Mouse (Mus musculus): Measurements from ENCODE around the gene Gjb2. TPM values are rescaled to one million over a fixed set of nuclear protein-coding genes. Genes with fewer than 3 reads are reported as not detected.

Gjb2 gene
- polyA plus RNA-seq, 1 experiment: 4.7 TPM

- TF ChIP-seq CTCF (IDR thresholded peaks at IDR 0.05; ENCODE audit: extremely low read depth, insufficient read length, insufficient replicate concordance, low read depth, low read length) (no peak), POLR2A (IDR thresholded peaks at IDR 0.05; ENCODE audit: low read depth, low read length) (no peak)
- Histone ChIP-seq H3K4me1 (ENCODE audit: control insufficient read depth, insufficient read depth, insufficient read length, low read length) (no peaks in the 10 kb centered on the region), H3K27ac (ENCODE audit: insufficient read depth, low read depth, low read length) (no peak within 1 kb of the TSS), H3K27me3 (ENCODE audit: control insufficient read depth, insufficient read depth, low read length) (no peaks in the 10 kb centered on the region), H3K36me3 (ENCODE audit: control insufficient read depth, insufficient read depth, low read length) (no peaks in the 10 kb centered on the region), H3K4me3 (ENCODE audit: low read depth, low read length) (no peak within 1 kb of the TSS)
- WGBS: 53% methylated on average over 13 of the region's 13 CpGs
Observed at GRCm38 (mm10) chr14:57115823-57116544, 11.5 kb upstream of the Gjb2 start, which contains the start of gene Gm4491. Gene Gm4491 (minus strand): TSS chr14:57115883.

GRCm38 (mm10) chr14:57109194-57109593, 4.7 kb upstream of the Gjb2 start:
- 14% methylated on average over 4 of the region's 4 CpGs for WGBS
- Histone ChIP-seq H3K4me1 (ENCODE audit: control insufficient read depth, insufficient read depth, insufficient read length, low read length) (no peaks in the 10 kb centered on the region), H3K27ac (ENCODE audit: insufficient read depth, low read depth, low read length) (no peak overlapping the region), H3K36me3 (ENCODE audit: control insufficient read depth, insufficient read depth, low read length) (no peaks in the 10 kb centered on the region), H3K4me3 (ENCODE audit: low read depth, low read length) (no peak overlapping the region), H3K27me3 (ENCODE audit: control insufficient read depth, insufficient read depth, low read length) (no peaks in the 10 kb centered on the region; the same call in 1 of the 2 replicates)
- TF ChIP-seq POLR2A (IDR thresholded peaks at IDR 0.05; ENCODE audit: low read depth, low read length) (no peak), CTCF (IDR thresholded peaks at IDR 0.05; ENCODE audit: extremely low read depth, insufficient read length, insufficient replicate concordance, low read depth, low read length) (no peak)

DNA sequence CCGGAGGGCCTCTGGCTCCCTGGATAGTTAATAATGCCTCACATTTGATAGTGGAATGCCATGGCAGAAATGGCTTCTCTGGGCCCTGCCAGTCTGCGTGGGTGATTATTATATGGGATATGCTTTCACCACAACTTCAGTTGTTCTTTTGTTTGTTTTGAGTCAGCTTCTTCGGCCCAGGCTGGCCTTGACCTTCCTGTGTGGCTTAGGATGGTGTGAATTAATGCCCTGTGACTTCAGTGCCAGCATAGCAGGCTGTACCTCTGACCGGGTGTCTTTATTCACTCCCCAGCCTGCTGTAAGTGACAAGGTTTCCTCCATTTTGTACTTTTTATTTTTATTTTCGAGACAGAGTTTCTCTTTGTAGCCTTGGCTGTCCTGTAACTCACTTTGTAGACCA, 3.4 kb upstream of the Gjb2 start:
- Histone ChIP-seq H3K36me3 (ENCODE audit: control insufficient read depth, insufficient read depth, low read length) (no peaks in the 10 kb centered on the region), H3K27ac (ENCODE audit: insufficient read depth, low read depth, low read length) (no peak overlapping the region), H3K4me1 (ENCODE audit: control insufficient read depth, insufficient read depth, insufficient read length, low read length) (no peaks in the 10 kb centered on the region; the same call in 1 of the 2 replicates), H3K27me3 (ENCODE audit: control insufficient read depth, insufficient read depth, low read length) (no peaks in the 10 kb centered on the region; the same call in 1 of the 2 replicates), H3K4me3 (ENCODE audit: low read depth, low read length) (no peak overlapping the region)
- TF ChIP-seq POLR2A (IDR thresholded peaks at IDR 0.05; ENCODE audit: low read depth, low read length) (no peak), CTCF (IDR thresholded peaks at IDR 0.05; ENCODE audit: extremely low read depth, insufficient read length, insufficient replicate concordance, low read depth, low read length) (no peak)
- 73% methylated on average over 5 of the region's 5 CpGs for WGBS

GRCm38 (mm10) chr14:57107091-57107490, 2.6 kb upstream of the Gjb2 start:
- Histone ChIP-seq H3K4me1 (ENCODE audit: control insufficient read depth, insufficient read depth, insufficient read length, low read length) (peaks cover 1% of the 10 kb centered on the region), H3K27me3 (ENCODE audit: control insufficient read depth, insufficient read depth, low read length) (no peaks in the 10 kb centered on the region; the same call in 1 of the 2 replicates), H3K27ac (ENCODE audit: insufficient read depth, low read depth, low read length) (no peak overlapping the region), H3K36me3 (ENCODE audit: control insufficient read depth, insufficient read depth, low read length) (no peaks in the 10 kb centered on the region), H3K4me3 (ENCODE audit: low read depth, low read length) (no peak overlapping the region)
- TF ChIP-seq POLR2A (IDR thresholded peaks at IDR 0.05; ENCODE audit: low read depth, low read length) (no peak), CTCF (IDR thresholded peaks at IDR 0.05; ENCODE audit: extremely low read depth, insufficient read length, insufficient replicate concordance, low read depth, low read length) (no peak)
- 84% methylated on average over 8 of the region's 8 CpGs for WGBS

DNA sequence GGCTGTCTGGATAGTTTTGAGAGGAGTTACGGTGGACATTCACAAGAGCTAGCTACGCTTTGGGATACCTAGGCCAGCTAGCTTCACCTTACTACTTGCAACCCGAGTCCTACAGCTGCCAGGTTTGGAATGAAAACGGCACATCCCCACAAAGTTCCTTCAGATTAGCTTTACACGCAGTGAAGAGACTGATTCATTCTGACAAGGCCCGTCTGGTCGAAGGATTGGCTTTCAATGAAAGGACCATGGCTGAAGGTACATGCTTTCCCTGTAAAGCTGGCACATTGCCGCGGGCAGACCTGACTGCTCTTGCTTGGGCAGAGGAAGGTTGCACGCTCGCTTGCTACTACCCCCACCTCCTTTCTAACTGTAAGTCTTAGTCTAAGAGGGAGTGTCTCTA, 1.2 kb upstream of the Gjb2 start:
- Histone ChIP-seq H3K4me1 (ENCODE audit: control insufficient read depth, insufficient read depth, insufficient read length, low read length) (peaks cover 3% of the 10 kb centered on the region), H3K27me3 (ENCODE audit: control insufficient read depth, insufficient read depth, low read length) (no peaks in the 10 kb centered on the region; the same call in 1 of the 2 replicates), H3K27ac (ENCODE audit: insufficient read depth, low read depth, low read length) (no peak overlapping the region), H3K36me3 (ENCODE audit: control insufficient read depth, insufficient read depth, low read length) (no peaks in the 10 kb centered on the region), H3K4me3 (ENCODE audit: low read depth, low read length) (no peak overlapping the region)
- TF ChIP-seq CTCF (IDR thresholded peaks at IDR 0.05; ENCODE audit: extremely low read depth, insufficient read length, insufficient replicate concordance, low read depth, low read length): no peak
- no peak for TF ChIP-seq POLR2A (IDR thresholded peaks at IDR 0.05; ENCODE audit: low read depth, low read length)
- WGBS: 79% methylated on average over 11 of the region's 11 CpGs

- TF ChIP-seq CTCF (IDR thresholded peaks at IDR 0.05; ENCODE audit: extremely low read depth, insufficient read length, insufficient replicate concordance, low read depth, low read length) (no peak), POLR2A (IDR thresholded peaks at IDR 0.05; ENCODE audit: low read depth, low read length) (no peak)
Observed at GRCm38 (mm10) chr14:57105111-57105510, 609 bp upstream of the Gjb2 start.

GRCm38 (mm10) chr14:57103711-57104105, 794 bp downstream of the Gjb2 start:
- Histone ChIP-seq H3K27ac (ENCODE audit: insufficient read depth, low read depth, low read length) (peak overlapping the region; percentile 33), H3K4me3 (ENCODE audit: low read depth, low read length) (peak overlapping the region; percentile 84), H3K4me1 (ENCODE audit: control insufficient read depth, insufficient read depth, insufficient read length, low read length) (peaks cover 3% of the 10 kb centered on the region), H3K36me3 (ENCODE audit: control insufficient read depth, insufficient read depth, low read length) (peaks cover 2% of the 10 kb centered on the region; the same call in 1 of the 2 replicates), H3K27me3 (ENCODE audit: control insufficient read depth, insufficient read depth, low read length) (no peaks in the 10 kb centered on the region; the same call in 1 of the 2 replicates)
- WGBS: 1% methylated on average over 22 of the region's 22 CpGs
- TF ChIP-seq CTCF (IDR thresholded peaks at IDR 0.05; ENCODE audit: extremely low read depth, insufficient read length, insufficient replicate concordance, low read depth, low read length): no peak
- TF ChIP-seq POLR2A (IDR thresholded peaks at IDR 0.05; ENCODE audit: low read depth, low read length): peak; percentile 24; the same call in 1 of the 2 replicates

More at GRCm38 (mm10) chr14:57105111-57105510, 609 bp upstream of the Gjb2 start:
- Histone ChIP-seq H3K4me1 (ENCODE audit: control insufficient read depth, insufficient read depth, insufficient read length, low read length) (peaks cover 3% of the 10 kb centered on the region), H3K4me3 (ENCODE audit: low read depth, low read length) (peak overlapping the region; percentile 84; the same call in 1 of the 2 replicates), H3K36me3 (ENCODE audit: control insufficient read depth, insufficient read depth, low read length) (no peaks in the 10 kb centered on the region), H3K27ac (ENCODE audit: insufficient read depth, low read depth, low read length) (no peak overlapping the region), H3K27me3 (ENCODE audit: control insufficient read depth, insufficient read depth, low read length) (no peaks in the 10 kb centered on the region; the same call in 1 of the 2 replicates)
- WGBS: 32% methylated on average over 14 of the region's 14 CpGs
